Mouse (Mus musculus) ES-E14 (cell line): Measurements from ENCODE around the gene Zfp280c.

ENCODE experiments used
- CHD2 ChIP-seq: IDR thresholded peaks from 2 replicates; pipeline ENCODE4 v1.6.1; 2014; ENCODE audit warnings: mild to moderate bottlenecking, low read depth, low read length, inconsistent platforms
- HCFC1 ChIP-seq: IDR thresholded peaks from 2 replicates; pipeline ENCODE4 v1.6.1; 2012; ENCODE audit warnings: low read length, inconsistent platforms, borderline replicate concordance; ENCODE audit not compliant: insufficient read depth
- ZC3H11A ChIP-seq: IDR thresholded peaks from 2 replicates; pipeline ENCODE4 v1.6.1; 2012; ENCODE audit warnings: low read depth, mild to moderate bottlenecking, inconsistent platforms, low read length, borderline replicate concordance
- ZNF384 ChIP-seq: IDR thresholded peaks from 2 replicates; pipeline ENCODE4 v1.6.1; 2012; ENCODE audit warnings: low read depth, low read length, inconsistent platforms

- TF ChIP-seq ZC3H11A: no peak
- TF ChIP-seq CHD2: no peak
- no peak for TF ChIP-seq HCFC1
- no peak for TF ChIP-seq ZNF384
Measured at GRCm38 (mm10) chrX:48593721-48594098, 594 bp downstream of the Zfp280c start.
